8 mouse cellular contexts compared by ENCODE assay signal in genomic region chr7:110768001-110768400, GRCm38 (mm10). TPM values are rescaled to one million over a fixed set of nuclear protein-coding genes. Genes with fewer than 3 reads are reported as not detected.
A peak's percentile ranks its signal among the peaks of the same experiment; 100 is the strongest.
DNase-seq lines count a peak whose midpoint lies in the region; ATAC-seq and TF ChIP-seq lines count a peak whose summit lies in the region.

TSS of gene Ampd3 (plus strand) at chr7:110768206.

- H3K4me3 ChIP-seq in forebrain, postnatal 0 days (ENCODE audit: low read depth, low read length) = peak within 1 kb of the TSS; percentile 55
- H3K4me3 ChIP-seq in intestine, embryonic 16.5 days (ENCODE audit: low read length) = peak within 1 kb of the TSS; percentile 60
- peak within 1 kb of the TSS; percentile 53 for H3K4me3 ChIP-seq in limb, embryonic 14.5 days (replicated peaks; ENCODE audit: low read length)

- H3K27ac ChIP-seq in forebrain, postnatal 0 days (ENCODE audit: low read depth, low read length) = no peak within 1 kb of the TSS
- no peak within 1 kb of the TSS; the same call in none of the 2 replicates for H3K27ac ChIP-seq in intestine, embryonic 16.5 days (ENCODE audit: low read length)
- H3K27ac ChIP-seq in limb, embryonic 14.5 days (replicated peaks; ENCODE audit: low read depth, low read length) = no peak within 1 kb of the TSS

- no peaks in the 10 kb centered on the region for H3K9me3 ChIP-seq in forebrain, postnatal 0 days (ENCODE audit: low read length)
- H3K9me3 ChIP-seq in intestine, embryonic 16.5 days (ENCODE audit: control insufficient read depth, low read length) = no peaks in the 10 kb centered on the region
- no peaks in the 10 kb centered on the region for H3K9me3 ChIP-seq in limb, embryonic 14.5 days (ENCODE audit: control insufficient read depth, low read length)

- WGBS in forebrain, postnatal 0 days = 27% methylated on average over 14 of the region's 16 CpGs
- WGBS in intestine, embryonic 16.5 days = 21% methylated on average over 16 of the region's 16 CpGs
- 16% methylated on average over 12 of the region's 16 CpGs for WGBS in limb, embryonic 14.5 days

- no peaks in the 10 kb centered on the region for H3K36me3 ChIP-seq in forebrain, postnatal 0 days (ENCODE audit: insufficient read depth)
- no peaks in the 10 kb centered on the region for H3K36me3 ChIP-seq in intestine, embryonic 16.5 days (ENCODE audit: control insufficient read depth, insufficient read depth, low read length)
- H3K36me3 ChIP-seq in limb, embryonic 14.5 days (ENCODE audit: control insufficient read depth, insufficient read depth, low read length) = no peaks in the 10 kb centered on the region

- peak within 1 kb of the TSS; percentile 79 for H3K9ac ChIP-seq in forebrain, postnatal 0 days
- peak within 1 kb of the TSS; percentile 78 for H3K9ac ChIP-seq in intestine, embryonic 16.5 days (ENCODE audit: low read depth, low read length)
- peak within 1 kb of the TSS; percentile 76 for H3K9ac ChIP-seq in limb, embryonic 14.5 days (ENCODE audit: low read depth, low read length, severe bottlenecking)

- peak within 1 kb of the TSS; percentile 96 for H3K4me2 ChIP-seq in forebrain, postnatal 0 days (ENCODE audit: low read depth)
- peak within 1 kb of the TSS; percentile 93 for H3K4me2 ChIP-seq in intestine, embryonic 16.5 days (ENCODE audit: low read depth, low read length)
- peak within 1 kb of the TSS; percentile 98 for H3K4me2 ChIP-seq in limb, embryonic 14.5 days (replicated peaks; ENCODE audit: low read depth, low read length, severe bottlenecking)

- ATAC-seq in frontal cortex, adult (ENCODE audit: low TSS enrichment) = peak; percentile 35; the same call in 1 of the 2 replicates
- ATAC-seq in forebrain, postnatal 0 days = 0 out of 2 replicates have a peak, but pooled peaks have one; percentile 5
- no peak for ATAC-seq in intestine, embryonic 16.5 days
- no peak for ATAC-seq in limb, embryonic 14.5 days (ENCODE audit: low FRiP score, low read depth)
- ATAC-seq in neutrophil, adult 5-6 weeks (ENCODE audit: extremely low read depth, insufficient number of reproducible peaks, low FRiP score, poor library complexity, severe bottlenecking) = no peak

- TF ChIP-seq POLR2A in limb, embryonic 14.5 days (IDR thresholded peaks at IDR 0.05; ENCODE audit: borderline replicate concordance, extremely low read depth, insufficient read depth, insufficient read length) = no peak

- no peak for DNase-seq in frontal cortex, postnatal 14 days (ENCODE audit: low spot score in 2 of 2)
- DNase-seq in adrenal gland, postnatal 25 days = no peak
- no peak for DNase-seq in forebrain, postnatal 0 days
- no peak for DNase-seq in limb, embryonic 14.5 days (ENCODE audit: low spot score)
- no peak for DNase-seq in urinary bladder, postnatal 36 days (ENCODE audit: low spot score in 2 of 2)

- no peak for TF ChIP-seq CTCF in forebrain, postnatal 0 days (IDR thresholded peaks at IDR 0.05; ENCODE audit: low read depth)

- no peaks in the 10 kb centered on the region for H3K27me3 ChIP-seq in forebrain, postnatal 0 days (ENCODE audit: insufficient read depth, low read length)
- no peaks in the 10 kb centered on the region for H3K27me3 ChIP-seq in intestine, embryonic 16.5 days (replicated peaks; ENCODE audit: control insufficient read depth, insufficient read depth, low read length)
- peaks cover 8% of the 10 kb centered on the region; the same call in 1 of the 2 replicates for H3K27me3 ChIP-seq in limb, embryonic 14.5 days (ENCODE audit: control insufficient read depth, insufficient read depth, low read length)

- peaks cover 7% of the 10 kb centered on the region; the same call in 1 of the 2 replicates for H3K4me1 ChIP-seq in forebrain, postnatal 0 days (ENCODE audit: insufficient read depth)
- H3K4me1 ChIP-seq in intestine, embryonic 16.5 days (ENCODE audit: control insufficient read depth, insufficient read depth, low read length) = peaks cover 9% of the 10 kb centered on the region; the same call in 1 of the 2 replicates
- peaks cover 5% of the 10 kb centered on the region; the same call in 1 of the 2 replicates for H3K4me1 ChIP-seq in limb, embryonic 14.5 days (ENCODE audit: control insufficient read depth, insufficient read depth, low read length)

RNA-seq across cellular contexts. Expression of gene Ampd3, which starts in this region (rescaled TPM):
- total RNA-seq in adrenal gland, postnatal 25 days (2021) = 18.9 and 24.6 TPM in 2 replicates
- total RNA-seq in forebrain, postnatal 0 days (2014; rRNA removed) = 9.9 and 11.0 TPM in 2 replicates
- 4.8 and 8.6 TPM in 2 replicates for polyA plus RNA-seq in forebrain, postnatal 0 days (2015; fragmentation: Nextera tagmentation; extraction: Ambion mirVana)
- polyA plus RNA-seq in intestine, embryonic 16.5 days (2015; fragmentation: Nextera tagmentation; extraction: Ambion mirVana) = 4.0 and 4.5 TPM in 2 replicates
- 6.6 and 7.0 TPM in 2 replicates for polyA plus RNA-seq in limb, embryonic 14.5 days (2012; rRNA removed)
- polyA plus RNA-seq in limb, embryonic 14.5 days (2014; fragmentation: Nextera tagmentation; extraction: Ambion mirVana) = 6.9 and 7.1 TPM in 2 replicates
- 60.2 and 63.0 TPM in 2 replicates for total RNA-seq in neutrophil, adult 5-6 weeks (2017)

Comparison
In these comparisons a context has a peak if more than half of its experiments do, and no peak if none do; other contexts are left out.
1. ATAC-seq: peak in frontal cortex, adult (single experiment) and forebrain, postnatal 0 days (single experiment); none in intestine, embryonic 16.5 days (single experiment), limb, embryonic 14.5 days (single experiment) and neutrophil, adult 5-6 weeks (single experiment).
2. Peak in every context shown above with its lines, with median percentiles within 50 percentile points of each other: H3K4me2 ChIP-seq, H3K4me3 ChIP-seq and H3K9ac ChIP-seq.